Mouse (Mus musculus) induced T-regulatory cell, adult 2 months (primary cell): Measurements from ENCODE around the gene Gm6460.
"Not testable (repeated sequence)": the region's sequence is repeated elsewhere in the genome, so short reads cannot be mapped to it uniquely, and the experiment has no call there.

Source experiments
- DNase-seq: peaks from one replicate; pipeline ENCODE4 v3.0.0-alpha.2; 2012; ENCODE audit warnings: low read depth

Gm6460 gene

GRCm38 (mm10) chr5:11594613-11595012 is at the start of gene Gm6460:
TSS of gene Gm6460 (plus strand) at chr5:11594913.
- DNase-seq: not testable (repeated sequence)
